Mouse (Mus musculus): ENCODE data around the gene Swt1. TPM values are rescaled to one million over a fixed set of nuclear protein-coding genes. Genes with fewer than 3 reads are reported as not detected.

The Swt1 gene
- polyA plus RNA-seq, 1 experiment, result 12.0 TPM

DNA sequence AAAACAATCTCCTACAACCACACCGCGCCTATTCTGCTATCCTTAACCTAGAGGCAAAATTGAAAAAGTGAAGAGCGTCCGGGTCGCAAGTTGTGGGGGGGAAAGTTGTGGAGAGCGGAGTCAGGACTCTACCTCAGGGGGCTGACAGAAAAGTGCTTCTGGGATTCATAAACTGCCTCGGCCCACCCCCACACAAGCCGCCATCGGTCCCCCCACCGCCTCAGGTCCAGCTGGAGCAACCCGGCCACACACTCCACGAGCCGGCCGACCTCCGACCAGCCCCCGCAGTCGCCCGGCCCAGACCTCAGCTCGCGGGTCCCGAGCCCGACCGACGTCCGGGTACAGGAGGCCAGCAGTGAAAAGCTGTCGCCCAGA is 380 bp downstream of the Swt1 start:
- DNase-seq (ENCODE audit: low read depth), result no peak

DNA sequence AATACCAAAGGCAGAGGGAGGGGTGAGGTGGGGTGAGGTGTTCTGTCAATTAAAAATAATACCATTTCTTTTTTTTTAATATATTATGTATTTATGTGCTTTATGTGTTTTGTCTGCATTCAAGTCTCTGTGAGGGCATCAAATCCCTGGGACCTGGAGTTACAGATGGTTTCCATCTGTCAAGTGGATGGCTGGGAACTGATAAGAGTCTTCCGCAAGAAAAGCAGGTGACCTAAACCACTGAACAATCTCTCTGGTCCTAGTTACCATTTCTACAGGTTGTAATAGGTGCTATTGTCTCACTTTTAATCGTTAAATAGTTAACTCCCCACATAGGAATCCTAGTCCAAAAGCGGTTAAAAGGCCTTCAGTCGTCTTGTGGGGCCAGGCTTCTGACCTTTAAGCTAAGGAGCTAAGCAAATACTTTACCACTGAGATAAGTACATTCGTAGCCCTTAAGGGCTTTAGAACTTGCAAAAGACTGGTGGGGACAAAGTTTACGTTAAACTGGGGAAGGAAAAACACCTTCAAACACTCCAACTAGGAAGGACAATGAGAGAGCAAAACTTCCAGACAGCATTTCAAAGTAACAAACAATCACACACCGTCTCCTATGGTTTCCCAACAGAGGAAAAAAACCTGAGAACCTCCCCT is 1.2 kb downstream of the Swt1 start:
- TF ChIP-seq CTCF (IDR thresholded peaks at IDR 0.05; ENCODE audit: borderline replicate concordance, extremely low read depth, insufficient read depth, insufficient read length) (no peak), POLR2A (IDR thresholded peaks at IDR 0.05; ENCODE audit: borderline replicate concordance, extremely low read depth, insufficient read depth, insufficient read length, poor library complexity, severe bottlenecking) (no peak)

More for the DNA sequence above, 380 bp downstream of the Swt1 start:
- no peak for TF ChIP-seq CTCF (IDR thresholded peaks at IDR 0.05; ENCODE audit: borderline replicate concordance, extremely low read depth, insufficient read depth, insufficient read length)

DNA sequence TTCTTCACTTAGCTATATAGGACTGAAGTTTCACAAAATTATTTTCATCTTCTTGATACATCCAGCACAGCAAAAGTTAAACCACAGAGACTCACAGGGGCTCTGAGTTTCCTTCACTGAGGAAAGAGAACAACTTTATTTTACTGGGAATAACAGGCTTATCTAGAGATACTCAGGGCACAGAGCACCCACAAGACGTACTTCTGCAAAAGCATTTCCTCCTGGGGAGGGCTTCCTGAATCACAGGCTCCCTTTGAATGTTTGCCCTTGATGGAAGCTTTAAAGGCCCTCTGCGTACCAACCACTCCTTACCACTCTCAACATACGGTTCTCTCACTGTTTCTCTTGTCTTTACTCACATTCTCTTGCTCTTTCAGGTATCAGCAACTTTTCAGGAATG is 6.1 kb downstream of the Swt1 start:
- TF ChIP-seq CTCF (IDR thresholded peaks at IDR 0.05; ENCODE audit: borderline replicate concordance, extremely low read depth, insufficient read depth, insufficient read length) (no peak), POLR2A (IDR thresholded peaks at IDR 0.05; ENCODE audit: borderline replicate concordance, extremely low read depth, insufficient read depth, insufficient read length, poor library complexity, severe bottlenecking) (no peak)
- DNase-seq (ENCODE audit: low read depth), result no peak

More for the DNA sequence above, 1.2 kb downstream of the Swt1 start:
- no peak for DNase-seq (ENCODE audit: low read depth)

DNA sequence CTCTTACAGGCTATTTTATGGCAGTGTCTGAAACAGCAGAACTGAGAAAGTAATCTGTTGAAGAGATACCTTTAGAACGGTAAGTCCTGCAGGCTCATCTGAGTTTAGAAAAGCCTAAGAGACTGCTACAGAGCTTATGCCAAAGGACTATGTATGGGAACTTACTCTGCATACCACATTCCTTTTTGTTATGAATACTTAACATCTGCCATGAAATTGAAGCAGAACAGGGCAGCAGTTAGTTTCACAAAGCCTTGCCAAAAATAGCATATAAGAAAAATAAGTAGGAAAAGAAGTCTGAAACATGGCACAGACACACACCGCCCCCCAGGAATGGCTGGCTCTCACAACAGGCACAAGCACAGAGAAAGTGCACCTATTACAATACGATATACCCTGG is 18.4 kb downstream of the Swt1 start:
- TF ChIP-seq POLR2A (IDR thresholded peaks at IDR 0.05; ENCODE audit: borderline replicate concordance, extremely low read depth, insufficient read depth, insufficient read length, poor library complexity, severe bottlenecking), result no peak
- TF ChIP-seq CTCF (IDR thresholded peaks at IDR 0.05; ENCODE audit: borderline replicate concordance, extremely low read depth, insufficient read depth, insufficient read length), result no peak

DNA sequence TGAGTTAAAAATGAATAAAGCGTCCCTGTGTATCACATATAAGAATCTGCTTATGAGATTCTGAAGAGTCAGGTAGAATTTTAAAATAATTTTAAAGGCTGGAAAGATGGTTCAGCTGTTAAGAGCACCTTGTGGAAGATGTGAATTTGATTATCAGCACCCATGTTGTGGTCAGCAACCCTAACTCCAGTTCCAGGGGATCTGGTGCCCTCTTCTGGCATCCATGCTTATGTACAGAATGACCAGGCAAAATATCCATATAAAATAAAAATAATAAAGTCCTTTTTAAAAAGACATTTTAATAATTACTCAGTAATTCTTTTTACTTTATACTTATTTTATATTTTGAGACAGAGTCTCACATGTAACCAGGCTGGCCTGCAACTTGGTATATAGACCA is 38.2 kb downstream of the Swt1 start:
- TF ChIP-seq POLR2A (IDR thresholded peaks at IDR 0.05; ENCODE audit: borderline replicate concordance, extremely low read depth, insufficient read depth, insufficient read length, poor library complexity, severe bottlenecking) (no peak), CTCF (IDR thresholded peaks at IDR 0.05; ENCODE audit: borderline replicate concordance, extremely low read depth, insufficient read depth, insufficient read length) (peak; percentile 47; the same call in 1 of the 2 replicates)
- peak; percentile 38 for DNase-seq (ENCODE audit: low read depth)

More for the DNA sequence above, 18.4 kb downstream of the Swt1 start:
- no peak for DNase-seq (ENCODE audit: low read depth)

DNA sequence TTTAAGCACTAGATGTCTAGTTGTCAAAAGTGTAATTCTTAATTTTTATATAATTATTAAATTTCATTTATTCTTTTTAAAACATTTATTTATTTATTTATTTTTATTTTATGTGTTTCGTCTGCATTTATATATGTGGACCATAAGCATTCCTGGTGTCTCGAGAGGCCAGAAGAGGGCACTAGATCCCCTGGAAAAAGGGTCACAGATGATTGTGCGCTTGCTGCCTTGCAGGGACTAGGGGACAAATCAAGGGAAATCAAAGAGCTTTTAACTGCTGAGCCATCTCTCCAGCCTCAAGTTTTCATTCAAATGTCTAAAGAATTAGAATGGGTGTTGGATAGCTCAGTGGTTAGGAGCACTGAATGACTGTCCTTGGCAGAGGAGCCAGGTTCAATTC is 50.9 kb downstream of the Swt1 start:
- DNase-seq (ENCODE audit: low read depth), result peak; percentile 38
- TF ChIP-seq POLR2A (IDR thresholded peaks at IDR 0.05; ENCODE audit: borderline replicate concordance, extremely low read depth, insufficient read depth, insufficient read length, poor library complexity, severe bottlenecking) (no peak), CTCF (IDR thresholded peaks at IDR 0.05; ENCODE audit: borderline replicate concordance, extremely low read depth, insufficient read depth, insufficient read length) (peak; percentile 29; the same call in 1 of the 2 replicates)

DNA sequence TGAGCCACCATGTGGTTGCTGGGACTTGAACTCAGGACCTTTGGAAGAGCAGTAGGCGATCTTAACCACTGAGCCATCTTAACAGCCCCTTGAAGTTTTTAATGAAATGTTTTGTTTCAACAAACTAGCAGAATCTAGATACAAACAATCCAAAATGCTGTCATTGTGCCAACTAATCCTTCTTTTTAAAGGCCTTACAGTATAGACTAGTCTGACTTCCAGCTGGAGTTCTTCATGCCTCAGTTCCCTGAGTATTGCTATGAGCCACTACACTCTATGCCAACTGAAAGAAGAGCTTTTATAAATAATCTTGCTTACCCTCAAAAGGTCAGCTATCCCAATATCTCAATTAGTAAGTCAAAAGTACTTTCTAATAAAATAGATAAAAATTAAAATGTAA is 55.4 kb downstream of the Swt1 start:
- TF ChIP-seq CTCF (IDR thresholded peaks at IDR 0.05; ENCODE audit: borderline replicate concordance, extremely low read depth, insufficient read depth, insufficient read length) (no peak), POLR2A (IDR thresholded peaks at IDR 0.05; ENCODE audit: borderline replicate concordance, extremely low read depth, insufficient read depth, insufficient read length, poor library complexity, severe bottlenecking) (no peak)
- no peak for DNase-seq (ENCODE audit: low read depth)

DNA sequence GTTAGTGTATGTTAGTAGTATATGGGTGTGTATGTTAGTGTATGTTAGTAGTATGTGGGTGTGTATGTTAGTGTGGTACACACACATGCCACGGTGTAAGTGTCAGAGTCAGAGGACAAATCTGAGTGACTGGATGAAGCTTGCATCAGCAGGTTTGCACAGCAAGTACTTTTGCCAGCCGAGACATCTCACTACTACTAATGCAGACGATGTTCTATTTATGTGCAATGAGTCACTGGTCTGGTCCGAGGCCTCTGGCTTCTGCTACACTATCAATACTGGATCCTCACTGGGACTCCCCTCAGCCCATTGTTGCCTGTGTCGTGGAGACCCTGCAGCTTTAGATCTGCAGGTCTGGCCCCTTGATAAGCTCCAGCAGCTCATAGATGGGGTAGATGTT is 56.7 kb downstream of the Swt1 start:
- no peak for DNase-seq (ENCODE audit: low read depth)
- no peak for TF ChIP-seq CTCF (IDR thresholded peaks at IDR 0.05; ENCODE audit: borderline replicate concordance, extremely low read depth, insufficient read depth, insufficient read length)
- TF ChIP-seq POLR2A (IDR thresholded peaks at IDR 0.05; ENCODE audit: borderline replicate concordance, extremely low read depth, insufficient read depth, insufficient read length, poor library complexity, severe bottlenecking), result no peak

DNA sequence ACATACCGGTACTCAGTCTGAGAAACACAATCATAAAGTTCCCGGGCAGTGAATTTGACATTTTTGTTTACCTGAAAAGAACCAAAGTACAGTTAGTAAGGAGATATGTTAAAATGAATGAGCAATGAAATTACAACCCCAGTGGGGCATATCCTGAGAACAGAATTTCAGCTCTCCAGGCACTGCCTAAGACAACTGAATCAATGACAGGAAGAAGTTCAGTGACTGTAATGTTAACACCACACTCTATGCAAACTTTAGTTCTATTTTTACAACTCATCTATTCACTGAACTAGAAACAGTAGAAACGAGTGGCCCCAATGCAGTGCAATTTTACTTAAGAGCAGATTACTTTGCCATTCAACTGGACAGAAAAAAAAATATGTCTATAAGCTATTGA is 57.7 kb downstream of the Swt1 start:
- DNase-seq (ENCODE audit: low read depth), result no peak
- no peak for TF ChIP-seq POLR2A (IDR thresholded peaks at IDR 0.05; ENCODE audit: borderline replicate concordance, extremely low read depth, insufficient read depth, insufficient read length, poor library complexity, severe bottlenecking)
- no peak for TF ChIP-seq CTCF (IDR thresholded peaks at IDR 0.05; ENCODE audit: borderline replicate concordance, extremely low read depth, insufficient read depth, insufficient read length)

DNA sequence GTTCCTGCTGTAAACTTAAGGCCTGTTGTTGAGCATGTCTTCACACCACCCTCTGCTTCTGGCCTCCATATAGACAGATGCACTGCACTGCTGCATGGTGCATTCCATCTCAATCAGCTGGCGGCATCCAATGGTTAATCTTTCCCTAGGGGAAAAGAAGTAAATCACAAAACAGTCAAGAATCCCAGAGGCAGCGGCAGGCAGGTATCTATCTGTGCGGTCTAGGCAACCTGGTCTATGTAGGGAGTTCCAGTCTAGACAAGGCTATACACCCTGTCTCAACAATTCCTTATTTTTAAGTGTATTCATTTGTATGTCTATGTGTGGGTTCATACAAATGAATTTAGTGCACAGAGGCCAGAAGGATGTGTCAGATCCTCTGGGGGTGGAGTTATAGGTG is 59.8 kb downstream of the Swt1 start:
- TF ChIP-seq POLR2A (IDR thresholded peaks at IDR 0.05; ENCODE audit: borderline replicate concordance, extremely low read depth, insufficient read depth, insufficient read length, poor library complexity, severe bottlenecking) (no peak), CTCF (IDR thresholded peaks at IDR 0.05; ENCODE audit: borderline replicate concordance, extremely low read depth, insufficient read depth, insufficient read length) (no peak)

DNA sequence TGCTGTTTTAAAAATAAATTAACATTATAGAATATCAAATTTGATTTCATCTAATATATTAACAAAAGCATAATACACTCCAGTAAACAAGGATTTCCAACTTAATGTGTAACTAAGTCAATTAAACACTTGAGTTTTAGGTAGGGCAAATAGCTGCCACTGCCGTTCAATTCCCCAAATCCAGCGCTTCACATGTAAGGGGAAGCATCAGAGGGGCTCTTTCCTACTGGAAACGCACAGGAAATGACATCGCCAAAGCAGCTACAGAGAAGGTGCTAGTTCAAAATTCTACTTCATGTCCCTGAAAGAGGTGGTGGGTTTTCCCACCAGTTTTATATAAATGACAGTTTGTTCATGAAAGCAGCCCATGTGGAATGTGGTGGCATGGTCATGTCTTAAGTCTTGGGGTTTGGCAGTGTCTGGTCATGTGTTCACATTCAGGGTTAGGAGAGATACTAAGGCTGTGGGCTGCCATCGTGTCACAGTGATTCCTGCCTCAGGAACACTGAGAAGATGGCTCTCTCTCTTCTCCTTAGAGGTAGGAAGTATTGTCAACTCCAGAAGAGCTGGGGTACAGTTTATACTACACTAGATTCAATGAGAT is 60.4 kb downstream of the Swt1 start:
- TF ChIP-seq CTCF (IDR thresholded peaks at IDR 0.05; ENCODE audit: borderline replicate concordance, extremely low read depth, insufficient read depth, insufficient read length) (no peak), POLR2A (IDR thresholded peaks at IDR 0.05; ENCODE audit: borderline replicate concordance, extremely low read depth, insufficient read depth, insufficient read length, poor library complexity, severe bottlenecking) (no peak)
- DNase-seq (ENCODE audit: low read depth), result no peak

More for the DNA sequence above, 59.8 kb downstream of the Swt1 start:
- DNase-seq (ENCODE audit: low read depth), result no peak

DNA sequence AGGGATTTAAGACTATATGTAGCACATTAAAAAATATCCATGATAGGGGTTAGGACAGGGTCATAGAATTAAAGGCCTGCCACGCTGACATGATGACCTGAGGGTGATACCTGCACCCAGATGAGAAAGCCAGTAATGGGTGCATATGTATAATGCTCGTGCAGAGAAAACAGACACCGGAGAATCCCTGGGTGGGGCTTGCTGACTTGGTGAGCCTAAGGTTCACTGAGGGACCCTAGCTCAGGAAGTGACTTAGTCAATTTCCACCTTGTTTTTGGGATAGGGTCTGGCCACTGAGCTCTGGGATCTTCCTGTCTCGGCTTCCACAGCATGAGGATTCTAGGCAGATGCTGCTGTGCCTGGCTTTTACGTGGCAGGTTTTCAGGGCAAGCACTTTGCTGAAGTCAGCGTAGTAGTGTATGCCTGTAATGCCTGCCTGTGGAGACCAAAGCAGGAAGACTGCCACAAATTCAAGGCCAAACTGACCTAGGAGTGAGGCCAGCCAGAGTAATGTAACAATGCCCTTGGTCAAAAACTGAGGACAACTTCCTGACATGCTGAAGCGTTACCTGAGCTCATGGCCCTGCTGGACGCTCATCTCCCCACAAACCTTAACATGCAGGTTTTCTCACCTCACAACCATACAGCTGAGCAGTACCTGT is 61.2 kb downstream of the Swt1 start:
- no peak for TF ChIP-seq CTCF (IDR thresholded peaks at IDR 0.05; ENCODE audit: borderline replicate concordance, extremely low read depth, insufficient read depth, insufficient read length)
- no peak for TF ChIP-seq POLR2A (IDR thresholded peaks at IDR 0.05; ENCODE audit: borderline replicate concordance, extremely low read depth, insufficient read depth, insufficient read length, poor library complexity, severe bottlenecking)
- DNase-seq (ENCODE audit: low read depth), result no peak

All from brain, embryonic 14.5 days (tissue).